Mouse (Mus musculus): ENCODE data around the gene Fahd2a. TPM values are rescaled to one million over a fixed set of nuclear protein-coding genes. Genes with fewer than 3 reads are reported as not detected.

The Fahd2a gene
- polyA plus RNA-seq (2014; fragmentation: Nextera tagmentation; extraction: Ambion mirVana), result 37.0 and 42.8 TPM in 2 replicates

DNA sequence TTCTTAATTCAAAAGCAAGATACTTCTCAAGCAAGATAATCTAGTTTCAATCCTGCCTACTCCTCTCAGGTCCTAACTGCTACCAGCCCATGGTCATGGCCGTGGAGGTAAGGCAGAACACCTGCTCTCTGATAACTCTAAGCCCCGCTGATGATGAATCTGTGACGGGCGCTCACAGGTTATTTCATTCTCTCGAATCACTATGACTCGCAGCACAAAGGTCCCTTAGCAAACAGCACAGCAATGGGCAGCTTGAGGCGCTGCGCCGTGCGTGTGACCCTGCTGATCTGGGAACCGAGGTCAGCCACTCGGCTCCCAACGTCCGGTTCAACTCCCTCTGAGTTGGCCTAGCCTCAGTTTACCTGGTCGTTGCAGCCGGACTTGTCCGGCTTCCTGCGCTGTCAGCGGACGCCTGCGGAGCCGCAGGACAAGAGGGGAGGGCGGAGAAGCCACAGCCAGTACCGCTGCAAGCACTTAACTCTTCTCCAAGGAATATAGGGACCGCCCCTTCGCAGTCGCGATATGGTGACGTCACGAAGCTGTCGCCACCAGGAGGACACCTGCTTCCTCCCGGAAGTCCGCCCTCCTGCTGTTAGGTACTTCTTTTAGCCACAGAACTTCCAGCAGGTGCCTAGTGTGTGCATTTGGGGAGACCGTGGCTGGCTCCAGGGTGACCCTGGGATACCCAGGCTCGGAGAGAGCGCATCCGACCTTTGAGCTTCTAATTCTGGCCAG, at the start of gene Fahd2a:
Gene Fahd2a (minus strand): TSS at position 511 of the 735 bp plus-strand sequence.
- H3K4me2 ChIP-seq (ENCODE audit: low read length), result peak within 1 kb of the TSS; percentile 76
- peak within 1 kb of the TSS; percentile 76 for H3K4me3 ChIP-seq (replicated peaks; ENCODE audit: low read depth, low read length)
- 4% methylated on average over 37 of the region's 37 CpGs for WGBS
- H3K27ac ChIP-seq (replicated peaks; ENCODE audit: low read depth, low read length), result no peak within 1 kb of the TSS
- peak within 1 kb of the TSS; percentile 80 for H3K9ac ChIP-seq (replicated peaks; ENCODE audit: low read length)
- no peaks in the 10 kb centered on the region for H3K27me3 ChIP-seq (ENCODE audit: control insufficient read depth, insufficient read depth, low read length)
- peak; percentile 95 for DNase-seq
- no peaks in the 10 kb centered on the region for H3K9me3 ChIP-seq (ENCODE audit: control insufficient read depth, low read length)
- peaks cover 13% of the 10 kb centered on the region; the same call in 1 of the 2 replicates for H3K4me1 ChIP-seq (ENCODE audit: control insufficient read depth, insufficient read depth, low read length)
- ATAC-seq (ENCODE audit: low FRiP score, low TSS enrichment), result peak; percentile 92
- H3K36me3 ChIP-seq (ENCODE audit: control insufficient read depth, insufficient read depth, low read length), result no peaks in the 10 kb centered on the region

DNA sequence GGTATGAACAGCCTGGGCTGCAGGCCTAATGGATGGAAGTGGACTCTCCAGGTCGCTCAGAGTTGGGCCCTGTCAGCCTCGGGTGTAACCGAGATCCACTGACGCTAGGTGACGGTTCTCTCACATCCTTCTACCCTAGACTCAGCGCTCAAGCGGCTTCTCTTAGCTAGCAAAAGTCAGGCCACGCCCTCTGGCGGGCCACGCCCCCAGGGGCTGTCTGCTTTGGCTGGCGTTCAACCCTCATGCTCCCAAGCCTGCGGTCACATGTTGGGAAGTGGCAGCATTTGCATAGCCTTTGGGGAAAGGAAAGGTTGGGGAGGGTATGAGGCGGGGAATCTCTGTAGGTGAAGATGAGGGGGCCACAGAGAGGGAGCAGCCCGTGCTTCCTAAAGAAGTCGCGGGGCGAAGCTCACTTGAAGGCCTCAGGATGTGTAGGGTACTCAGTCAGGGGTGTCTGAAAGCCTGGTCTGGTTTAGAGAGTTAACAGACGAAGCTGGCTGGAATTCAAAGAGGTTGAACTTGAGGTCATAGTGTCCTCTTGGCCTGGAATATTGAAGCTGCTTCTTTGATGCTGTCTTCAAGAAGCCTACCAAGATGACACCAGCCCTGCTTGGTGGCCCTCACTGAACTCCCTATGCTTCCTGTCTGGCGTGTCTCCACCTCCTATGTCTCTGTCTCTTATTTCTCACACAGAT, 40.3 kb upstream of the Fahd2a start:
- H3K36me3 ChIP-seq (ENCODE audit: control insufficient read depth, insufficient read depth, low read length), result no peaks in the 10 kb centered on the region
- ATAC-seq (ENCODE audit: low FRiP score, low TSS enrichment) (peak; percentile 47; the same call in 1 of the 2 replicates), DNase-seq (peak; percentile 82)
- no peaks in the 10 kb centered on the region for H3K9me3 ChIP-seq (ENCODE audit: control insufficient read depth, low read length)
- WGBS, result 5% methylated on average over 19 of the region's 19 CpGs
- no peak overlapping the region for H3K27ac ChIP-seq (replicated peaks; ENCODE audit: low read depth, low read length)
- H3K4me1 ChIP-seq (ENCODE audit: control insufficient read depth, insufficient read depth, low read length), result peaks cover 15% of the 10 kb centered on the region; the same call in 1 of the 2 replicates
- no peak overlapping the region for H3K9ac ChIP-seq (replicated peaks; ENCODE audit: low read length)
- peak overlapping the region; percentile 38 for H3K4me2 ChIP-seq (ENCODE audit: low read length)
- H3K27me3 ChIP-seq (ENCODE audit: control insufficient read depth, insufficient read depth, low read length), result peaks cover 56% of the 10 kb centered on the region
- no peak overlapping the region for H3K4me3 ChIP-seq (replicated peaks; ENCODE audit: low read depth, low read length)

DNA sequence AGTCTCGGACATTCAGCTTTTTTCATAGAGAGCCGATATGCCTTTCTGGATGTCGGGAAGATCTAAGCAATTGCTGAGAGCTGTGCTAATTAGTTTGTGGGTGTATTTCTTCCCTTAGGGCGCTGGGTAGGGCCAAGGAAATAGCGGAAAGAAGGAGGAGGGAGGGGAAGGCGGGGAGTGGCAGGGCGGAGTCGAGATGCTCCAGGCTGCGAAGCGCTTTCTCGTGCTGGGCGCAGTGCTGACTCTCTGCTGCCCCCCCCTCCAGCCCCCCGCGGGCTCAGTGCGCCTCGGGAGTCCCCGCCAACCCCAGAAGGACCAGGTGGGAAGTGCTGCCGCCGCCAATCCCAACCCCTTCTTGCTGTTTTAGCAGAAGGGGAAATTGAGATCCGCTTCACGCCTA, 38.6 kb upstream of the Fahd2a start:
- Histone ChIP-seq H3K4me2 (ENCODE audit: low read length) (peak overlapping the region; percentile 51), H3K27ac (replicated peaks; ENCODE audit: low read depth, low read length) (no peak overlapping the region), H3K27me3 (ENCODE audit: control insufficient read depth, insufficient read depth, low read length) (peaks cover 60% of the 10 kb centered on the region), H3K4me3 (replicated peaks; ENCODE audit: low read depth, low read length) (peak overlapping the region; percentile 25; the same call in 1 of the 2 replicates), H3K4me1 (ENCODE audit: control insufficient read depth, insufficient read depth, low read length) (peaks cover 15% of the 10 kb centered on the region; the same call in 1 of the 2 replicates), H3K9me3 (ENCODE audit: control insufficient read depth, low read length) (no peaks in the 10 kb centered on the region), H3K9ac (replicated peaks; ENCODE audit: low read length) (no peak overlapping the region), H3K36me3 (ENCODE audit: control insufficient read depth, insufficient read depth, low read length) (no peaks in the 10 kb centered on the region)
- DNase-seq, result no peak
- no peak for ATAC-seq (ENCODE audit: low FRiP score, low TSS enrichment)
- WGBS, result 1% methylated on average over 18 of the region's 21 CpGs

DNA sequence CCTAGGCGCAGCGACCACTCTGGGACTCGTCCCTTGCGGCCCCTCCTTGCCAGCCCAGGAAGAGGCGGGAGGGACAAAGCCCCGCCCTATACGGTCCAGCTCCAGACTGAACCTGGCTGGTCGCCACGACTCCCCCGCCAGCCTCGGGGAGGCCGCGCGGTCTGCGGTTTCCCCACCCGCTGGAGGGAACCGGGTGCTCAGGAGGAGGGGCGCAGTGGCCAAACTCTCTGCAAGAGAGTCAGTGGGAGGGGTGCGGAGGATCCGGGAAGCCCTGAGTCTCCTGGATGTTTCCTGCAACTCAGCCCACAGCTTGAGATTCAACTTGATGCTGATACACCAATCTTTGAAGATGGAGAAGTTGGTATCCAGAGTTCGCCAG, 38.2 kb upstream of the Fahd2a start:
- Histone ChIP-seq H3K27ac (replicated peaks; ENCODE audit: low read depth, low read length) (no peak overlapping the region), H3K36me3 (ENCODE audit: control insufficient read depth, insufficient read depth, low read length) (no peaks in the 10 kb centered on the region), H3K27me3 (ENCODE audit: control insufficient read depth, insufficient read depth, low read length) (peaks cover 60% of the 10 kb centered on the region), H3K9me3 (ENCODE audit: control insufficient read depth, low read length) (no peaks in the 10 kb centered on the region), H3K4me1 (ENCODE audit: control insufficient read depth, insufficient read depth, low read length) (peaks cover 15% of the 10 kb centered on the region; the same call in 1 of the 2 replicates), H3K4me2 (ENCODE audit: low read length) (peak overlapping the region; percentile 51), H3K4me3 (replicated peaks; ENCODE audit: low read depth, low read length) (peak overlapping the region; percentile 25), H3K9ac (replicated peaks; ENCODE audit: low read length) (no peak overlapping the region)
- WGBS, result under 1% methylated on average over 21 of the region's 21 CpGs
- ATAC-seq (ENCODE audit: low FRiP score, low TSS enrichment) (no peak), DNase-seq (peak; percentile 32)

DNA sequence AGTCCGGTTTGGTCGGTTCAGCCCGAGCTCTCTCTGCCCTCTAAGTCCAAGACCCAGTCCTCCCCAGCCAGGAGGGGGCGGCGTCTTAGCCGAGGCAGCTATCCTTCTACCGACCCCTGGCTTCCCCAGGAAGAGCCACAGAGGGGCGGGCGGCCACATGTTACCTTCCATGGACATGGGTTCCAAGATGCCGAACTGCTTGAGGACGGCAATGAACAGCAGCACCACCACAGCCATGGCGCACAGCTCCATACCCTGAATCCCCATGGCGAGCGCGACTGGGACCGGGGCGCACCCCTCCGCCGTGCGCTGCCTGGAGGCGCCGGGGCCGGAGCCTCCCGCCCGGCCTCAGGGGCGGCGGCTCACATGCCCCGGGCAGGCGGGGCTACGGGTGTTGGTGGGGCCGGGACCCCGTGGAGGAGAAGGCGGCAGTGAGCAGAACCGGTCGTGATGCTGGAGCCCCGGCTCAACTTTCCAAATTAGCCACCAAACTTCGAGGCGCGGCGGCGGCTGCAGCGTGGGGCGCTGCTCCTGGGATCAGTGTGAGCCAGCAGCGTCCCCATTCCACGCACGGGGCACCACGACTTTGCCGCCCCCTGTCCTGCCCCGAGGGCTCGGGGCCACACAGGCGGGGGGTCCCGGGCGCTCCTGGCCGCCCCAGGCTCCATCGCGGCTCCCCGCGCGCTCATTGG, 37.6 kb upstream of the Fahd2a start:
- WGBS, result under 1% methylated on average over 59 of the region's 59 CpGs

DNA sequence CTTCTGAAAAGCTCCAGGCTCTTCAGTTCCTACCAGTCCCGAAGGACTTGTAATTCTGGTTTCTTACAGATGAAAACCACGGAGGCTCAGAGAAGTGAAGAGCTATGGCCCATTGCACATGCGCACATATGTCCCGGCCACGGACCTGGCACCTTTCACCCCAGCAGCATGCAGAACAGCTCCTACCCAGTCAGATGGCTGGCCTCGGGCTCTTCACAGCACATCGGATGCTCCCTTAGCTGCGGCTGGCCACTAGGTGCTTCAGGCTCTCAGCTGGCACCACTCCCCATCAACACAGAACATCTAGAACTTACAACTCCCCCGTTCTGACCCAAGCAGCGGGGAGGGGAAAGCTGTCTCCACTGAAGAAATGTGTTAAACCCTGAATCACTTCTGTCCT, 35.4 kb upstream of the Fahd2a start:
- H3K27me3 ChIP-seq (ENCODE audit: control insufficient read depth, insufficient read depth, low read length), result peaks cover 52% of the 10 kb centered on the region
- no peak for ATAC-seq (ENCODE audit: low FRiP score, low TSS enrichment)
- H3K27ac ChIP-seq (replicated peaks; ENCODE audit: low read depth, low read length), result no peak overlapping the region
- WGBS, result 69% methylated on average over 10 of the region's 10 CpGs
- H3K9me3 ChIP-seq (ENCODE audit: control insufficient read depth, low read length), result no peaks in the 10 kb centered on the region
- no peak overlapping the region for H3K4me2 ChIP-seq (ENCODE audit: low read length)
- H3K9ac ChIP-seq (replicated peaks; ENCODE audit: low read length), result no peak overlapping the region
- DNase-seq, result no peak
- H3K36me3 ChIP-seq (ENCODE audit: control insufficient read depth, insufficient read depth, low read length), result no peaks in the 10 kb centered on the region
- peaks cover 15% of the 10 kb centered on the region; the same call in 1 of the 2 replicates for H3K4me1 ChIP-seq (ENCODE audit: control insufficient read depth, insufficient read depth, low read length)
- H3K4me3 ChIP-seq (replicated peaks; ENCODE audit: low read depth, low read length), result no peak overlapping the region

More for the DNA sequence above, 37.6 kb upstream of the Fahd2a start:
- Histone ChIP-seq H3K27ac (replicated peaks; ENCODE audit: low read depth, low read length) (no peak overlapping the region), H3K36me3 (ENCODE audit: control insufficient read depth, insufficient read depth, low read length) (no peaks in the 10 kb centered on the region), H3K4me2 (ENCODE audit: low read length) (peak overlapping the region; percentile 51), H3K27me3 (ENCODE audit: control insufficient read depth, insufficient read depth, low read length) (peaks cover 60% of the 10 kb centered on the region), H3K4me1 (ENCODE audit: control insufficient read depth, insufficient read depth, low read length) (peaks cover 15% of the 10 kb centered on the region; the same call in 1 of the 2 replicates), H3K9ac (replicated peaks; ENCODE audit: low read length) (no peak overlapping the region), H3K9me3 (ENCODE audit: control insufficient read depth, low read length) (no peaks in the 10 kb centered on the region), H3K4me3 (replicated peaks; ENCODE audit: low read depth, low read length) (peak overlapping the region; percentile 25)
- ATAC-seq (ENCODE audit: low FRiP score, low TSS enrichment) (no peak), DNase-seq (no peak)

DNA sequence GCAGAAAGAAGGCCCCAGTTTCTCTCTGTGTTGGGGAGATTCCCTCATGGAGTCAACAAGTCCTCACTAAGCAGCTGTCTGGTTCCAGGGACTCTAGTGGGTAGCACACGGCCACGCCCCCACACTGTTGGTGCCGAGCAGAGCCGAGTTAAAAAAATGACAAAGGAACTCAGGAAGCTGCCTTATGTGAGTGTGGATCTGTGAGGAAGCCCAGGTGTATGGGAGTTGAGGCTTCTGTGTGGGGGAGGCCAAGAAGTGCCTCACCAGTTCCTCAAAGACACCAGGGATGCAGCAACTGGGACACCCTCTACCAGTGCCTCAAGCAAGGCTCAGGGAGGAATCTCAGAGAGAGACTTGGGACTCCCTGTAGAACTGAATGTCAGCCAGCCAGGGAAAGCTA, 34.8 kb upstream of the Fahd2a start:
- H3K4me1 ChIP-seq (ENCODE audit: control insufficient read depth, insufficient read depth, low read length), result peaks cover 11% of the 10 kb centered on the region; the same call in 1 of the 2 replicates
- H3K27me3 ChIP-seq (ENCODE audit: control insufficient read depth, insufficient read depth, low read length), result peaks cover 46% of the 10 kb centered on the region
- H3K27ac ChIP-seq (replicated peaks; ENCODE audit: low read depth, low read length), result no peak overlapping the region
- H3K9ac ChIP-seq (replicated peaks; ENCODE audit: low read length), result no peak overlapping the region
- H3K9me3 ChIP-seq (ENCODE audit: control insufficient read depth, low read length), result no peaks in the 10 kb centered on the region
- ATAC-seq (ENCODE audit: low FRiP score, low TSS enrichment), result no peak
- H3K36me3 ChIP-seq (ENCODE audit: control insufficient read depth, insufficient read depth, low read length), result no peaks in the 10 kb centered on the region
- DNase-seq, result no peak
- no peak overlapping the region for H3K4me3 ChIP-seq (replicated peaks; ENCODE audit: low read depth, low read length)
- 79% methylated on average over 4 of the region's 4 CpGs for WGBS
- no peak overlapping the region for H3K4me2 ChIP-seq (ENCODE audit: low read length)

DNA sequence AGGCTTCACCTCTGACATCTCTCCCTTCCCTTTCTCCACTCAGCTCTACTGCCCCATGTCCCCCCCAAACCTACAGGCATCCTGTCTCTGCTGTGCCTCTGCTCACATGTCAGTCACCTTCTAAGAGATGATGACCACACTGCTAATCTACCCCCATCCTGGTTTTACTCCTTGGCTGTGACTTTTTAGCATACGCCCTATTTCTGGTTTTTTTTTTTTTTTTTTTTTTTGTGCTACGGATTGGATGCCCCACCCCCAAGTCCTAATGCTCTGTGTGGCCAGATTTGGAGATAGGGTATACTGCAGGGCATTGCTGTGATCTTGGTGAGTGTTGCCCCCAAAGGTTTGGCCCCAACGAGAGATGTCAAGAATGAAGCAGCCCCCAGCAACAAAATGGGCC, 27.9 kb upstream of the Fahd2a start:
- H3K4me2 ChIP-seq (ENCODE audit: low read length), result no peak overlapping the region
- H3K27me3 ChIP-seq (ENCODE audit: control insufficient read depth, insufficient read depth, low read length), result no peaks in the 10 kb centered on the region
- no peaks in the 10 kb centered on the region for H3K36me3 ChIP-seq (ENCODE audit: control insufficient read depth, insufficient read depth, low read length)
- no peak overlapping the region for H3K4me3 ChIP-seq (replicated peaks; ENCODE audit: low read depth, low read length)
- no peak overlapping the region for H3K9ac ChIP-seq (replicated peaks; ENCODE audit: low read length)
- no peaks in the 10 kb centered on the region for H3K9me3 ChIP-seq (ENCODE audit: control insufficient read depth, low read length)
- no peaks in the 10 kb centered on the region for H3K4me1 ChIP-seq (ENCODE audit: control insufficient read depth, insufficient read depth, low read length)
- WGBS, result 71% methylated on average over 3 of the region's 3 CpGs
- no peak overlapping the region for H3K27ac ChIP-seq (replicated peaks; ENCODE audit: low read depth, low read length)
- DNase-seq, result no peak
- ATAC-seq (ENCODE audit: low FRiP score, low TSS enrichment), result no peak

Data from midbrain, embryonic 14.5 days (tissue).